ENCODE assay signal across 3 mouse cellular contexts in the genomic region with DNA sequence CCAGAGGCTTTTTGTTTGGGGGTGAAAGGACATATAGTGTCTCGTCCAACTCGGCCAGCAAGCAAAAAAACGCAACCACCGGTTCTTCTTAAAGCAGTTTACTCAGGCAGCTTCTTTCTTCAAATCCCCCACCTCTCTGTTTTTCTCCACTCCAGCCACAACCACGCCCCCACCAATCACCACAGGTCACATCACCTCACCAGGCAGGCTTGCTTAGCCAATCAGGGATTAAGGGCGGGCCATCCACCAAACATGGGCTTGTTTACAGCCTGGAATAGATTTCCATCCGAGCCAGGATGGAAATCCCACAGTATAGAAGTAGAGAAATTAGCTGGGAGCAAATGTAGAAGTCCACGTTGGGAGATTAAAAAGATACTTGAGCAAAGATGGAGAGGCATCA.
DNase-seq lines count a peak whose midpoint lies in the region.
"Not testable (repeated sequence)": the region's sequence is repeated elsewhere in the genome, so short reads cannot be mapped to it uniquely, and the experiment has no call there.

No protein-coding gene starts in this region.

- not testable (repeated sequence) for H3K36me3 ChIP-seq in heart, embryonic 10.5 days

- WGBS in heart, embryonic 10.5 days, result 85% methylated on average over 8 of the region's 8 CpGs

- not testable (repeated sequence) for H3K27ac ChIP-seq in heart, embryonic 10.5 days

- H3K9me3 ChIP-seq in heart, embryonic 10.5 days, result not testable (repeated sequence)

- H3K27me3 ChIP-seq in heart, embryonic 10.5 days (ENCODE audit: insufficient read depth, poor library complexity, severe bottlenecking), result not testable (repeated sequence)

- peak; percentile 14 for DNase-seq in R1 (ENCODE audit: low read depth, low spot score)
- peak; percentile 53 for DNase-seq in heart, adult 11 months
- DNase-seq in heart, embryonic 10.5 days (ENCODE audit: low spot score), result peak; percentile 51

- not testable (repeated sequence) for H3K4me1 ChIP-seq in heart, embryonic 10.5 days

- H3K4me3 ChIP-seq in heart, embryonic 10.5 days, result not testable (repeated sequence)
